Mouse (Mus musculus) C2C12 (cell line): ENCODE data around the gene St3gal2.

ENCODE experiments used
- CTCF ChIP-seq: IDR thresholded peaks from one replicate; pipeline ENCODE4 v1.5.1; 2011; ENCODE audit not compliant: control insufficient read depth, insufficient read depth, insufficient read length
- FOSL1 ChIP-seq: IDR thresholded peaks from one replicate; pipeline ENCODE4 v1.8.0; 2011; ENCODE audit warnings: mild to moderate bottlenecking, low read length; ENCODE audit not compliant: poor library complexity, insufficient read depth, severe bottlenecking
- MYOG ChIP-seq: IDR thresholded peaks from one replicate; pipeline ENCODE4 v1.6.1; 2011; ENCODE audit not compliant: control insufficient read depth, insufficient read length; ENCODE audit errors: extremely low read depth

DNA sequence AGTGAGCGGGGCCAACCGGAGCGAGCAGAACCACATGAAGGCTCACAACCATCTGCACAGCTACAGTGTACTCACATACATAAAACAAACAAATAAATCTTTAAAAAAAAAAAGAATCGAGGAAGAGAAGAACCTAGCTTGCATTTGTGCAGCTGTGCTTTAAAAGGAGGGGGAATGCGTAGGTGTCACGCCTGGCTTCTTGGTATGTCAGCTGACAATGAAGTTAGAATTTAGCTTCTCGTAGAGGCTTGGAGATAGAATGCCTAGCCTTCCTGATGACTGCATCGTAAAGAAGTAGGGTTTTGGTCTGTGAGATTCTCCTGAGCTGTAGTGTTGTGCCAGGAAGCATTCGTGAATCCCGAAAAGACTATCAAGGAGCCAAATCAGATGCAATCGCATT, 1.7 kb upstream of the St3gal2 start:
- TF ChIP-seq CTCF (no peak), MYOG (no peak), FOSL1 (no peak)
